Mouse (Mus musculus): ENCODE results near the gene Slc38a8. TPM values are rescaled to one million over a fixed set of nuclear protein-coding genes. Genes with fewer than 3 reads are reported as not detected.

Slc38a8 gene
- polyA plus RNA-seq (2015; fragmentation: Nextera tagmentation; extraction: Ambion mirVana), result not detected in 2 replicates

GRCm38 (mm10) chr8:119501598-119501997, at the start of gene Slc38a8:
Gene Slc38a8 (minus strand): TSS chr8:119501698.
- WGBS, result 49% methylated on average over 5 of the region's 5 CpGs
- peaks cover 2% of the 10 kb centered on the region; the same call in 1 of the 2 replicates for H3K27me3 ChIP-seq
- H3K9me3 ChIP-seq (replicated peaks), result no peaks in the 10 kb centered on the region
- no peak within 1 kb of the TSS for H3K27ac ChIP-seq
- no peak for ATAC-seq
- H3K9ac ChIP-seq, result no peak within 1 kb of the TSS
- H3K4me2 ChIP-seq, result no peak within 1 kb of the TSS
- peaks cover 11% of the 10 kb centered on the region; the same call in 1 of the 2 replicates for H3K36me3 ChIP-seq (ENCODE audit: poor library complexity, severe bottlenecking)
- no peak within 1 kb of the TSS for H3K4me3 ChIP-seq
- peaks cover 28% of the 10 kb centered on the region for H3K4me1 ChIP-seq

GRCm38 (mm10) chr8:119548560-119549113, 47.1 kb upstream of the Slc38a8 start:
- ATAC-seq, result no peak
- no peak overlapping the region for H3K4me2 ChIP-seq
- 82% methylated on average over 7 of the region's 7 CpGs for WGBS

GRCm38 (mm10) chr8:119547019-119547691, 45.7 kb upstream of the Slc38a8 start:
- Histone ChIP-seq H3K36me3 (ENCODE audit: poor library complexity, severe bottlenecking) (peaks cover 54% of the 10 kb centered on the region), H3K4me1 (no peaks in the 10 kb centered on the region), H3K9ac (no peak overlapping the region), H3K27me3 (no peaks in the 10 kb centered on the region), H3K9me3 (replicated peaks) (no peaks in the 10 kb centered on the region), H3K4me3 (no peak overlapping the region), H3K27ac (no peak overlapping the region), H3K4me2 (no peak overlapping the region)
- 93% methylated on average over 18 of the region's 18 CpGs for WGBS
- ATAC-seq, result no peak

More at GRCm38 (mm10) chr8:119548560-119549113, 47.1 kb upstream of the Slc38a8 start:
- Histone ChIP-seq H3K27ac (no peak overlapping the region), H3K36me3 (ENCODE audit: poor library complexity, severe bottlenecking) (peaks cover 40% of the 10 kb centered on the region), H3K27me3 (no peaks in the 10 kb centered on the region), H3K9me3 (replicated peaks) (no peaks in the 10 kb centered on the region), H3K9ac (no peak overlapping the region), H3K4me1 (peaks cover 4% of the 10 kb centered on the region; the same call in 1 of the 2 replicates), H3K4me3 (no peak overlapping the region)

- 87% methylated on average over 6 of the region's 6 CpGs for WGBS
- H3K36me3 ChIP-seq (ENCODE audit: poor library complexity, severe bottlenecking), result peaks cover 67% of the 10 kb centered on the region
- H3K27ac ChIP-seq, result no peak overlapping the region
- H3K4me3 ChIP-seq, result no peak overlapping the region
- H3K9ac ChIP-seq, result no peak overlapping the region
- H3K4me1 ChIP-seq, result no peaks in the 10 kb centered on the region
- ATAC-seq, result no peak
- no peaks in the 10 kb centered on the region for H3K9me3 ChIP-seq (replicated peaks)
- H3K4me2 ChIP-seq, result no peak overlapping the region
- no peaks in the 10 kb centered on the region for H3K27me3 ChIP-seq
Observed at GRCm38 (mm10) chr8:119545791-119546190, 44.3 kb upstream of the Slc38a8 start.

- H3K4me1 ChIP-seq, result no peaks in the 10 kb centered on the region
- no peaks in the 10 kb centered on the region for H3K9me3 ChIP-seq (replicated peaks)
- ATAC-seq, result no peak
- 80% methylated on average over 6 of the region's 6 CpGs for WGBS
- H3K4me3 ChIP-seq, result no peak overlapping the region
- no peaks in the 10 kb centered on the region for H3K27me3 ChIP-seq
- no peak overlapping the region for H3K27ac ChIP-seq
- H3K4me2 ChIP-seq, result no peak overlapping the region
- H3K36me3 ChIP-seq (ENCODE audit: poor library complexity, severe bottlenecking), result peaks cover 73% of the 10 kb centered on the region
- no peak overlapping the region for H3K9ac ChIP-seq
Observed at GRCm38 (mm10) chr8:119545180-119545579, 43.7 kb upstream of the Slc38a8 start.

- no peaks in the 10 kb centered on the region for H3K4me1 ChIP-seq
- no peak overlapping the region for H3K4me3 ChIP-seq
- no peaks in the 10 kb centered on the region for H3K27me3 ChIP-seq
- 86% methylated on average over 3 of the region's 3 CpGs for WGBS
- H3K36me3 ChIP-seq (ENCODE audit: poor library complexity, severe bottlenecking), result peaks cover 79% of the 10 kb centered on the region
- no peak overlapping the region for H3K9ac ChIP-seq
- ATAC-seq, result no peak
- H3K9me3 ChIP-seq (replicated peaks), result no peaks in the 10 kb centered on the region
- H3K27ac ChIP-seq, result no peak overlapping the region
- H3K4me2 ChIP-seq, result no peak overlapping the region
Observed at GRCm38 (mm10) chr8:119544606-119545005, 43.1 kb upstream of the Slc38a8 start.

GRCm38 (mm10) chr8:119531973-119532372, 30.5 kb upstream of the Slc38a8 start:
- Histone ChIP-seq H3K27me3 (no peaks in the 10 kb centered on the region), H3K27ac (no peak overlapping the region), H3K9ac (no peak overlapping the region), H3K4me3 (no peak overlapping the region), H3K9me3 (replicated peaks) (no peaks in the 10 kb centered on the region), H3K4me1 (no peaks in the 10 kb centered on the region), H3K36me3 (ENCODE audit: poor library complexity, severe bottlenecking) (peaks cover 99% of the 10 kb centered on the region), H3K4me2 (no peak overlapping the region)
- ATAC-seq, result no peak
- WGBS, result 93% methylated on average over 9 of the region's 9 CpGs

- H3K4me3 ChIP-seq, result no peak overlapping the region
- H3K27ac ChIP-seq, result no peak overlapping the region
- no peaks in the 10 kb centered on the region for H3K27me3 ChIP-seq
- H3K4me2 ChIP-seq, result no peak overlapping the region
- no peaks in the 10 kb centered on the region for H3K9me3 ChIP-seq (replicated peaks)
- 87% methylated on average over 3 of the region's 3 CpGs for WGBS
- peaks cover 99% of the 10 kb centered on the region for H3K36me3 ChIP-seq (ENCODE audit: poor library complexity, severe bottlenecking)
- H3K4me1 ChIP-seq, result no peaks in the 10 kb centered on the region
- H3K9ac ChIP-seq, result no peak overlapping the region
- ATAC-seq, result no peak
Observed at GRCm38 (mm10) chr8:119531397-119531796, 29.9 kb upstream of the Slc38a8 start.

- H3K4me3 ChIP-seq, result no peak overlapping the region
- no peaks in the 10 kb centered on the region for H3K9me3 ChIP-seq (replicated peaks)
- H3K27me3 ChIP-seq, result no peaks in the 10 kb centered on the region
- H3K4me1 ChIP-seq, result no peaks in the 10 kb centered on the region
- H3K36me3 ChIP-seq (ENCODE audit: poor library complexity, severe bottlenecking), result peaks cover 97% of the 10 kb centered on the region
- no peak overlapping the region for H3K4me2 ChIP-seq
- no peak overlapping the region for H3K27ac ChIP-seq
- WGBS, result 93% methylated on average over 6 of the region's 6 CpGs
- H3K9ac ChIP-seq, result no peak overlapping the region
- no peak for ATAC-seq
Observed at GRCm38 (mm10) chr8:119530937-119531336, 29.4 kb upstream of the Slc38a8 start.

- H3K4me1 ChIP-seq, result no peaks in the 10 kb centered on the region
- no peaks in the 10 kb centered on the region for H3K9me3 ChIP-seq (replicated peaks)
- no peaks in the 10 kb centered on the region for H3K27me3 ChIP-seq
- H3K9ac ChIP-seq, result no peak overlapping the region
- no peak for ATAC-seq
- peaks cover 97% of the 10 kb centered on the region for H3K36me3 ChIP-seq (ENCODE audit: poor library complexity, severe bottlenecking)
- H3K4me2 ChIP-seq, result no peak overlapping the region
- 90% methylated on average over 7 of the region's 7 CpGs for WGBS
- no peak overlapping the region for H3K4me3 ChIP-seq
- H3K27ac ChIP-seq, result no peak overlapping the region
Observed at GRCm38 (mm10) chr8:119528762-119529161, 27.3 kb upstream of the Slc38a8 start.

- H3K4me2 ChIP-seq, result no peak overlapping the region
- H3K4me1 ChIP-seq, result peaks cover 9% of the 10 kb centered on the region
- H3K36me3 ChIP-seq (ENCODE audit: poor library complexity, severe bottlenecking), result peaks cover 99% of the 10 kb centered on the region
- no peak overlapping the region for H3K27ac ChIP-seq
- H3K4me3 ChIP-seq, result no peak overlapping the region
- 69% methylated on average over 7 of the region's 7 CpGs for WGBS
- no peak for ATAC-seq
- H3K9me3 ChIP-seq (replicated peaks), result no peaks in the 10 kb centered on the region
- no peak overlapping the region for H3K9ac ChIP-seq
- H3K27me3 ChIP-seq, result no peaks in the 10 kb centered on the region
Observed at GRCm38 (mm10) chr8:119520102-119520501, 18.6 kb upstream of the Slc38a8 start.

GRCm38 (mm10) chr8:119516674-119517073, 15.2 kb upstream of the Slc38a8 start:
- no peak for ATAC-seq
- H3K9me3 ChIP-seq (replicated peaks), result no peaks in the 10 kb centered on the region
- WGBS, result 51% methylated on average over 5 of the region's 5 CpGs

More at GRCm38 (mm10) chr8:119516674-119517073, 15.2 kb upstream of the Slc38a8 start:
- peaks cover 100% of the 10 kb centered on the region for H3K36me3 ChIP-seq (ENCODE audit: poor library complexity, severe bottlenecking)
- H3K27me3 ChIP-seq, result no peaks in the 10 kb centered on the region
- no peak overlapping the region for H3K27ac ChIP-seq
- no peak overlapping the region for H3K4me2 ChIP-seq
- H3K9ac ChIP-seq, result no peak overlapping the region
- peaks cover 9% of the 10 kb centered on the region for H3K4me1 ChIP-seq
- H3K4me3 ChIP-seq, result no peak overlapping the region

Measured in forebrain, embryonic 13.5 days (tissue).